31 mouse cellular contexts compared by ENCODE assay signal in genomic region chr1:137991936-137992335, GRCm38 (mm10).
"Had no signal": no experiment of that assay in that cellular context is flagged by ENCODE, and none has a peak within 500 bp of the region (broad histone marks: within the 10 kb centered on the region; RNA-seq: fewer than 3 reads in every experiment).

No protein-coding gene starts in this region.

- H3K4me3 ChIP-seq: heart, embryonic 10.5 days; heart, embryonic 12.5 days; heart, embryonic 13.5 days; heart, embryonic 15.5 days; hindbrain, embryonic 10.5 days; hindbrain, embryonic 12.5 days; hindbrain, embryonic 13.5 days; hindbrain, embryonic 15.5 days; kidney, embryonic 15.5 days; layer of hippocampus, adult 2 months; left cerebral cortex, adult 2 months had no signal

- H3K9ac ChIP-seq: heart, embryonic 12.5 days; heart, embryonic 13.5 days; heart, embryonic 15.5 days; hindbrain, embryonic 12.5 days; hindbrain, embryonic 13.5 days; hindbrain, embryonic 14.5 days; hindbrain, embryonic 15.5 days; kidney, embryonic 15.5 days had no signal

- H3K9me3 ChIP-seq: heart, embryonic 10.5 days; heart, embryonic 12.5 days; heart, embryonic 13.5 days; heart, embryonic 15.5 days; hindbrain, embryonic 10.5 days; hindbrain, embryonic 12.5 days; hindbrain, embryonic 13.5 days; hindbrain, embryonic 15.5 days; kidney, embryonic 15.5 days had no signal

- H3K36me3 ChIP-seq: heart, embryonic 10.5 days; heart, embryonic 12.5 days; heart, embryonic 13.5 days; heart, embryonic 15.5 days; hindbrain, embryonic 10.5 days; hindbrain, embryonic 12.5 days; hindbrain, embryonic 13.5 days; hindbrain, embryonic 15.5 days; kidney, embryonic 15.5 days had no signal

- H3K27ac ChIP-seq: heart, embryonic 10.5 days; heart, embryonic 13.5 days; heart, embryonic 15.5 days; hindbrain, embryonic 10.5 days; hindbrain, embryonic 12.5 days; hindbrain, embryonic 13.5 days; hindbrain, embryonic 14.5 days; hindbrain, embryonic 15.5 days; hindbrain, postnatal 0 days; kidney, embryonic 15.5 days; kidney, postnatal 0 days; layer of hippocampus, adult 2 months; left cerebral cortex, adult 2 months had no signal

- H3K4me1 ChIP-seq: heart, embryonic 10.5 days; heart, embryonic 15.5 days; hindbrain, embryonic 10.5 days; hindbrain, embryonic 12.5 days; hindbrain, embryonic 13.5 days; hindbrain, embryonic 15.5 days; kidney, embryonic 15.5 days had no signal

- ATAC-seq: hindbrain, postnatal 0 days; inflammation-experienced regulatory T-cells, adult 6 months had no signal

- H3K27me3 ChIP-seq: heart, embryonic 12.5 days; heart, embryonic 13.5 days; heart, embryonic 15.5 days; hindbrain, embryonic 12.5 days; hindbrain, embryonic 13.5 days; hindbrain, embryonic 15.5 days; kidney, embryonic 15.5 days had no signal

- DNase-seq: heart, postnatal 10 days; heart, postnatal 14 days; heart, postnatal 36 days; heart, postnatal 4 days; kidney, adult 11 months; kidney, adult 18-20 months; kidney, adult 2 months; kidney, adult 8-10 months; kidney, adult 9 months; kidney, postnatal 14 days; kidney, postnatal 25 days; kidney, postnatal 36 days; kidney, postnatal 4 days; layer of hippocampus, adult 9-11 months; layer of hippocampus, postnatal 36 days had no signal

- H3K4me2 ChIP-seq: heart, embryonic 11.5 days; heart, embryonic 12.5 days; heart, embryonic 13.5 days; heart, embryonic 15.5 days; hindbrain, embryonic 12.5 days; hindbrain, embryonic 13.5 days; hindbrain, embryonic 14.5 days; hindbrain, embryonic 15.5 days; kidney, embryonic 15.5 days had no signal
